ENCODE assay signal across 26 mouse cellular contexts in the genomic region with DNA sequence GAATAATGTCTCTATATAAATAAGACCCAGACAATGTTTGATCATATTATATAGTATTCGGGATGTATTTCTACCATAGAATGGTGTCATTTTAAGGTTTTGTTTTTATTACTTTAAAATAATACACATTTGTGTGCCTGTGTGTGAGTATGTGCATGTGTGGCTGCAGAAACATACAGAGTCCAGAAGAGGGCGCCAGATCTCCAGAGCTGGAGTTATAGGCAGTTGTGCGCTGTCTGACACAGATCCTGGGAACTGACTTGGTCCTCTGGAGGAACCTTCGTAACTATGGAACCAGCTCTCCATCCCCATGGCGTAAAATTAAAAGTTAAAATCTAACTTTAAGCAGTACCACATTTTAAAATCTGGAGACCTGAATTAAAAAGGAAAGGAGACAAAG. TPM values are rescaled to one million over a fixed set of nuclear protein-coding genes. Genes with fewer than 3 reads are reported as not detected.
DNase-seq lines count a peak whose midpoint lies in the region; ATAC-seq and TF ChIP-seq lines count a peak whose summit lies in the region.
"Had no signal": no experiment of that assay in that cellular context is flagged by ENCODE, and none has a peak within 500 bp of the region (broad histone marks: within the 10 kb centered on the region; RNA-seq: fewer than 3 reads in every experiment).

No protein-coding gene starts in this region.

- TF ChIP-seq POLR2A in brain, embryonic 14.5 days (IDR thresholded peaks at IDR 0.05; ENCODE audit: borderline replicate concordance, extremely low read depth, insufficient read depth, insufficient read length, poor library complexity, severe bottlenecking), result no peak
- no peak for TF ChIP-seq POLR2A in heart, adult 2 months (IDR thresholded peaks at IDR 0.05; ENCODE audit: insufficient read depth, low read depth, low read length)

- ATAC-seq in hindbrain, postnatal 0 days, result no peak
- ATAC-seq in hindbrain, embryonic 13.5 days (ENCODE audit: low FRiP score), result no peak
- no peak for ATAC-seq in midbrain, postnatal 0 days (ENCODE audit: low FRiP score)
- no peak for ATAC-seq in midbrain, embryonic 15.5 days (replicated peaks)
- ATAC-seq: forebrain, embryonic 13.5 days; forebrain, embryonic 16.5 days had no signal

- no peak overlapping the region for H3K4me2 ChIP-seq in hindbrain, postnatal 0 days (ENCODE audit: low read depth, low read length)
- no peak overlapping the region for H3K4me2 ChIP-seq in hindbrain, embryonic 13.5 days
- no peak overlapping the region for H3K4me2 ChIP-seq in midbrain, postnatal 0 days (ENCODE audit: low read depth, low read length, poor library complexity, severe bottlenecking)
- no peak overlapping the region for H3K4me2 ChIP-seq in midbrain, embryonic 15.5 days
- H3K4me2 ChIP-seq: forebrain, embryonic 13.5 days; heart, embryonic 12.5 days; heart, embryonic 15.5 days; hindbrain, embryonic 14.5 days had no signal

- TF ChIP-seq CTCF in hindbrain, postnatal 0 days (IDR thresholded peaks at IDR 0.05; ENCODE audit: low read depth), result peak; percentile 28
- TF ChIP-seq CTCF in midbrain, postnatal 0 days (IDR thresholded peaks at IDR 0.05), result peak; percentile 40
- peak; percentile 16; the same call in 1 of the 2 replicates for TF ChIP-seq CTCF in brain, embryonic 14.5 days (IDR thresholded peaks at IDR 0.05; ENCODE audit: borderline replicate concordance, extremely low read depth, insufficient read depth, insufficient read length)
- TF ChIP-seq CTCF in heart, adult 2 months (IDR thresholded peaks at IDR 0.05), result no peak

- intact Hi-C loops in heart, adult 2 months (cut with DNase I), result no loop called here

- H3K4me3 ChIP-seq in hindbrain, postnatal 0 days (ENCODE audit: low read length), result no peak overlapping the region
- H3K4me3 ChIP-seq in hindbrain, embryonic 13.5 days, result no peak overlapping the region
- H3K4me3 ChIP-seq in midbrain, postnatal 0 days (ENCODE audit: low read depth, low read length), result no peak overlapping the region
- H3K4me3 ChIP-seq in midbrain, embryonic 15.5 days, result no peak overlapping the region
- no peak overlapping the region for H3K4me3 ChIP-seq in ES-E14 (ENCODE audit: insufficient read depth in 1 of 2, low read depth in 1 of 2, low read length in 2 of 2, poor library complexity in 1 of 2, severe bottlenecking in 1 of 2)
- no peak overlapping the region for H3K4me3 ChIP-seq in heart, adult 2 months
- H3K4me3 ChIP-seq: forebrain, embryonic 10.5 days; forebrain, embryonic 13.5 days; heart, embryonic 12.5 days; heart, embryonic 15.5 days; hindbrain, embryonic 10.5 days had no signal

- in situ Hi-C loops in ES-E14 (cut with MboI; ENCODE audit: low sequenced_read_pairs in 2 of 2, unreplicated experiment in 2 of 2), result no loop called here

- H3K4me1 ChIP-seq in hindbrain, postnatal 0 days (ENCODE audit: insufficient read depth, low read length), result 0 out of 2 replicates have a peak, but pooled peaks cover 4% of the 10 kb centered on the region
- H3K4me1 ChIP-seq in hindbrain, embryonic 13.5 days (replicated peaks), result peaks cover 13% of the 10 kb centered on the region
- peaks cover 6% of the 10 kb centered on the region; the same call in 1 of the 2 replicates for H3K4me1 ChIP-seq in midbrain, postnatal 0 days (ENCODE audit: insufficient read depth, low read length)
- H3K4me1 ChIP-seq in midbrain, embryonic 15.5 days, result no peaks in the 10 kb centered on the region; the same call in 1 of the 2 replicates
- no peaks in the 10 kb centered on the region for H3K4me1 ChIP-seq in ES-E14 (ENCODE audit: control insufficient read depth in 2 of 2, insufficient read depth in 2 of 2, low read length in 2 of 2, poor library complexity in 1 of 2)
- no peaks in the 10 kb centered on the region for H3K4me1 ChIP-seq in heart, adult 2 months (ENCODE audit: control insufficient read depth, insufficient read depth, low read length)
- H3K4me1 ChIP-seq: heart, embryonic 12.5 days; heart, embryonic 15.5 days; hindbrain, embryonic 10.5 days had no signal

- WGBS in hindbrain, postnatal 0 days, result 85% methylated on average over 5 of the region's 5 CpGs
- WGBS in hindbrain, embryonic 13.5 days, result 88% methylated on average over 5 of the region's 5 CpGs
- 82% methylated on average over 5 of the region's 5 CpGs for WGBS in midbrain, postnatal 0 days
- 82% methylated on average over 5 of the region's 5 CpGs for WGBS in midbrain, embryonic 15.5 days
- WGBS in heart, adult 2 months, result 74% methylated on average over 5 of the region's 5 CpGs

- H3K27ac ChIP-seq in hindbrain, postnatal 0 days, result no peak overlapping the region
- no peak overlapping the region for H3K27ac ChIP-seq in hindbrain, embryonic 13.5 days
- no peak overlapping the region for H3K27ac ChIP-seq in midbrain, postnatal 0 days (ENCODE audit: low read depth, low read length)
- H3K27ac ChIP-seq in midbrain, embryonic 15.5 days, result no peak overlapping the region
- no peak overlapping the region for H3K27ac ChIP-seq in ES-E14 (ENCODE audit: insufficient read depth, low read depth, low read length, poor library complexity, severe bottlenecking)
- H3K27ac ChIP-seq in heart, adult 2 months, result no peak overlapping the region
- H3K27ac ChIP-seq: forebrain, embryonic 10.5 days; forebrain, embryonic 13.5 days; heart, embryonic 15.5 days; hindbrain, embryonic 10.5 days; hindbrain, embryonic 14.5 days had no signal

- no peaks in the 10 kb centered on the region for H3K79me2 ChIP-seq in heart, adult 2 months (replicated peaks; ENCODE audit: control insufficient read depth, insufficient read depth, low read length)

- H3K36me3 ChIP-seq in hindbrain, postnatal 0 days (ENCODE audit: insufficient read depth, low read length), result no peaks in the 10 kb centered on the region
- H3K36me3 ChIP-seq in hindbrain, embryonic 13.5 days, result no peaks in the 10 kb centered on the region
- no peaks in the 10 kb centered on the region for H3K36me3 ChIP-seq in midbrain, postnatal 0 days (ENCODE audit: insufficient read depth, low read length)
- H3K36me3 ChIP-seq in midbrain, embryonic 15.5 days (replicated peaks), result no peaks in the 10 kb centered on the region
- no peaks in the 10 kb centered on the region for H3K36me3 ChIP-seq in ES-E14 (ENCODE audit: control insufficient read depth, insufficient read depth, low read length, poor library complexity, severe bottlenecking)
- no peaks in the 10 kb centered on the region for H3K36me3 ChIP-seq in heart, adult 2 months (ENCODE audit: control insufficient read depth, insufficient read depth, low read length)
- H3K36me3 ChIP-seq: forebrain, embryonic 10.5 days; heart, embryonic 12.5 days; heart, embryonic 15.5 days; hindbrain, embryonic 10.5 days had no signal

- no peak overlapping the region for H3K9ac ChIP-seq in hindbrain, postnatal 0 days (replicated peaks; ENCODE audit: low read length)
- H3K9ac ChIP-seq in hindbrain, embryonic 13.5 days, result no peak overlapping the region
- no peak overlapping the region for H3K9ac ChIP-seq in midbrain, postnatal 0 days (replicated peaks; ENCODE audit: low read length, poor library complexity, severe bottlenecking)
- H3K9ac ChIP-seq in midbrain, embryonic 15.5 days, result no peak overlapping the region
- no peak overlapping the region for H3K9ac ChIP-seq in ES-E14 (ENCODE audit: insufficient read depth, low read depth, low read length, poor library complexity, severe bottlenecking)
- H3K9ac ChIP-seq in heart, adult 2 months (ENCODE audit: low read depth, low read length), result no peak overlapping the region
- H3K9ac ChIP-seq: forebrain, embryonic 13.5 days; heart, embryonic 12.5 days; heart, embryonic 15.5 days; hindbrain, embryonic 14.5 days had no signal

- no peaks in the 10 kb centered on the region for H3K27me3 ChIP-seq in hindbrain, postnatal 0 days (ENCODE audit: insufficient read depth, low read length)
- H3K27me3 ChIP-seq in hindbrain, embryonic 13.5 days, result 0 out of 2 replicates have a peak, but pooled peaks cover 7% of the 10 kb centered on the region
- no peaks in the 10 kb centered on the region for H3K27me3 ChIP-seq in midbrain, postnatal 0 days (ENCODE audit: insufficient read depth, low read length)
- no peaks in the 10 kb centered on the region for H3K27me3 ChIP-seq in midbrain, embryonic 15.5 days (replicated peaks)
- H3K27me3 ChIP-seq in heart, adult 2 months (ENCODE audit: control insufficient read depth, insufficient read depth, low read length), result no peaks in the 10 kb centered on the region
- H3K27me3 ChIP-seq: forebrain, embryonic 13.5 days; heart, embryonic 12.5 days; heart, embryonic 15.5 days had no signal

- TF ChIP-seq EP300 in heart, adult 2 months (IDR thresholded peaks at IDR 0.05; ENCODE audit: insufficient read depth, low read depth, low read length), result no peak

- H3K9me3 ChIP-seq in hindbrain, postnatal 0 days (ENCODE audit: low read length), result no peaks in the 10 kb centered on the region
- H3K9me3 ChIP-seq in hindbrain, embryonic 13.5 days, result no peaks in the 10 kb centered on the region
- no peaks in the 10 kb centered on the region for H3K9me3 ChIP-seq in midbrain, postnatal 0 days (ENCODE audit: low read length)
- no peaks in the 10 kb centered on the region for H3K9me3 ChIP-seq in midbrain, embryonic 15.5 days
- no peaks in the 10 kb centered on the region for H3K9me3 ChIP-seq in ES-E14 (ENCODE audit: control insufficient read depth, insufficient read depth, low read depth, low read length)
- H3K9me3 ChIP-seq: heart, embryonic 15.5 days had no signal

- no peak for DNase-seq in hindbrain, postnatal 0 days (ENCODE audit: low spot score)
- DNase-seq in midbrain, postnatal 0 days (ENCODE audit: low spot score), result no peak
- DNase-seq in ES-E14 (ENCODE audit: low read depth, low spot score), result peak; percentile 16
- no peak for DNase-seq in brain, embryonic 14.5 days (ENCODE audit: low read depth)
- DNase-seq in heart, adult 2 months, result no peak
- DNase-seq in layer of hippocampus, adult 18-20 months (ENCODE audit: low spot score in 2 of 2), result no peak
- DNase-seq: adrenal gland, adult 2 months; adrenal gland, postnatal 25 days; cerebellum, adult 18-20 months; cerebellum, adult 9-10 months; cerebellum, postnatal 14 days; gastrocnemius, postnatal 10 days; gastrocnemius, postnatal 36 days; heart, postnatal 10 days; heart, postnatal 36 days had no signal

TF ChIP-seq in ES-E14, 5 proteins besides CTCF, POLR2A, EP300 and RAD21:
- peak; percentile 72 for TF ChIP-seq ZC3H11A (IDR thresholded peaks at IDR 0.05; ENCODE audit: borderline replicate concordance, low read depth, low read length)
- no peak for TF ChIP-seq CHD2 (IDR thresholded peaks at IDR 0.05; ENCODE audit: low read depth, low read length)

RNA-seq across cellular contexts. Expression of gene Igsf21, which starts 58.4 kb away (rescaled TPM):
- 175 and 176 TPM in 2 replicates for total RNA-seq in hindbrain, postnatal 0 days (2014; rRNA removed)
- polyA plus RNA-seq in hindbrain, postnatal 0 days (2015; fragmentation: Nextera tagmentation; extraction: Ambion mirVana), result 125 and 127 TPM in 2 replicates
- polyA plus RNA-seq in hindbrain, embryonic 13.5 days (2015; fragmentation: Nextera tagmentation; extraction: Ambion mirVana), result 45.4 and 46.4 TPM in 2 replicates
- 115 and 145 TPM in 2 replicates for total RNA-seq in midbrain, postnatal 0 days (2014; rRNA removed)
- 146 TPM in 2 replicates for polyA plus RNA-seq in midbrain, postnatal 0 days (2015; fragmentation: Nextera tagmentation; extraction: Ambion mirVana)
- polyA plus RNA-seq in midbrain, embryonic 15.5 days (2015; fragmentation: Nextera tagmentation; extraction: Ambion mirVana), result 93.1 and 96.3 TPM in 2 replicates
- total RNA-seq in ES-E14 (2012; rRNA removed), result 2.5 and 6.9 TPM in 2 replicates
- 16.1 and 36.1 TPM in 2 replicates for polyA plus RNA-seq in brain, embryonic 14.5 days (2012; rRNA removed)
- under 1 TPM; 0.14 to 0.16 TPM for total RNA-seq in heart, adult 2 months (2021)
- 0.32 and 0.76 TPM in 2 replicates for polyA plus RNA-seq in heart, adult 2 months (2012; rRNA removed)
- total RNA-seq in layer of hippocampus, adult 18-20 months (2021), result 10 to 100 TPM; 30.0 to 40.3 TPM
- total RNA-seq: gastrocnemius, adult 18-20 months; granulocyte monocyte progenitor cell, adult 5-6 weeks had no signal
